Mouse (Mus musculus) kidney, adult 2 months (tissue): Measurements from ENCODE around the gene Adamts17. TPM values are rescaled to one million over a fixed set of nuclear protein-coding genes. Genes with fewer than 3 reads are reported as not detected.

ENCODE experiments used
- DNase-seq: peaks from one replicate; pipeline ENCODE4 v3.0.0; 2021
- H3K27ac ChIP-seq: fragments of 200-500 bp; 2 replicates; pipeline ENCODE4 v1.5.1; 2012; ENCODE audit warnings: low read depth, low read length, control low read depth, inconsistent platforms; ENCODE audit not compliant: insufficient read depth
- H3K27me3 ChIP-seq: fragments of 200-500 bp; replicated peaks from 2 replicates; pipeline ENCODE4 v1.6.1; 2012; ENCODE audit warnings: mild to moderate bottlenecking, moderate library complexity, low read length, inconsistent platforms; ENCODE audit not compliant: control insufficient read depth, insufficient read depth
- H3K36me3 ChIP-seq: fragments of 200-500 bp; 2 replicates; pipeline ENCODE4 v1.6.1; 2012; ENCODE audit warnings: mild to moderate bottlenecking, moderate library complexity, low read length, inconsistent platforms; ENCODE audit not compliant: control insufficient read depth, insufficient read depth
- H3K4me1 ChIP-seq: fragments of 200-500 bp; 2 replicates; pipeline ENCODE4 v1.6.1; 2011; ENCODE audit warnings: low read length; ENCODE audit not compliant: control insufficient read depth, insufficient read depth
- H3K4me3 ChIP-seq: fragments of 200-500 bp; 2 replicates; pipeline ENCODE4 v1.5.1; 2011; ENCODE audit warnings: mild to moderate bottlenecking, low read depth, low read length, control low read depth; ENCODE audit not compliant: insufficient read depth
- CTCF ChIP-seq: fragments of 200-500 bp; conservative IDR thresholded peaks from 2 replicates; pipeline ENCODE4 v1.5.1; 2011; ENCODE audit warnings: low read depth, mild to moderate bottlenecking, control low read depth, low read length, moderate library complexity, mixed read lengths; ENCODE audit not compliant: insufficient read depth, insufficient read length
- POLR2A ChIP-seq: fragments of 200-500 bp; IDR thresholded peaks from one replicate; pipeline ENCODE4 v1.6.1; 2011; ENCODE audit warnings: low read depth, low read length, control low read depth
- WGBS: fragments of 180-500 bp; shearing (Covaris S2); methylation state at CpG from one replicate; pipeline ENCODE4 v1.1.7; 2018; 5-methylcytosine and 5-hydroxymethylcytosine counted together
- polyA plus RNA-seq: library from polyadenylated mRNA; depleted of rRNA; stranded (reverse); fragments of >200 nt; gene quantifications from 2 replicates; pipeline ENCODE4 v1.2.3, GENCODE M21; 2012

The Adamts17 gene
- polyA plus RNA-seq, 1 experiment: 0.17 TPM

GRCm38 (mm10) chr7:67039861-67040260, 200.3 kb downstream of the Adamts17 start:
- H3K4me1 ChIP-seq: no peaks in the 10 kb centered on the region
- 30% methylated on average over 8 of the region's 8 CpGs for WGBS
- no peak overlapping the region for H3K27ac ChIP-seq
- TF ChIP-seq CTCF (no peak), POLR2A (no peak)
- DNase-seq: peak; percentile 57
- H3K36me3 ChIP-seq: no peaks in the 10 kb centered on the region
- no peaks in the 10 kb centered on the region for H3K27me3 ChIP-seq
- H3K4me3 ChIP-seq: no peak overlapping the region

- Histone ChIP-seq H3K4me3 (no peak overlapping the region), H3K27ac (no peak overlapping the region), H3K27me3 (no peaks in the 10 kb centered on the region), H3K36me3 (no peaks in the 10 kb centered on the region), H3K4me1 (no peaks in the 10 kb centered on the region)
- 91% methylated on average over 3 of the region's 3 CpGs for WGBS
- no peak for DNase-seq
- no peak for TF ChIP-seq CTCF
- TF ChIP-seq POLR2A: no peak
Observed at GRCm38 (mm10) chr7:67041685-67042084, 202.2 kb downstream of the Adamts17 start.

GRCm38 (mm10) chr7:67044121-67044817, 204.7 kb downstream of the Adamts17 start:
- H3K36me3 ChIP-seq: no peaks in the 10 kb centered on the region
- H3K4me1 ChIP-seq: no peaks in the 10 kb centered on the region
- no peak overlapping the region for H3K4me3 ChIP-seq
- no peak for TF ChIP-seq CTCF
- TF ChIP-seq POLR2A: no peak
- WGBS: 81% methylated on average over 15 of the region's 15 CpGs
- H3K27ac ChIP-seq: no peak overlapping the region
- no peaks in the 10 kb centered on the region for H3K27me3 ChIP-seq
- peak; percentile 25 for DNase-seq

GRCm38 (mm10) chr7:67045202-67045601, 205.7 kb downstream of the Adamts17 start:
- H3K4me1 ChIP-seq: no peaks in the 10 kb centered on the region
- no peaks in the 10 kb centered on the region for H3K27me3 ChIP-seq
- 95% methylated on average over 6 of the region's 6 CpGs for WGBS
- H3K27ac ChIP-seq: no peak overlapping the region
- no peak for DNase-seq
- TF ChIP-seq CTCF: no peak
- no peak for TF ChIP-seq POLR2A
- H3K4me3 ChIP-seq: no peak overlapping the region
- no peaks in the 10 kb centered on the region for H3K36me3 ChIP-seq

GRCm38 (mm10) chr7:67049206-67049605, 209.7 kb downstream of the Adamts17 start:
- Histone ChIP-seq H3K4me3 (no peak overlapping the region), H3K4me1 (no peaks in the 10 kb centered on the region), H3K27ac (no peak overlapping the region), H3K36me3 (no peaks in the 10 kb centered on the region), H3K27me3 (no peaks in the 10 kb centered on the region)
- no peak for DNase-seq
- WGBS: 91% methylated on average over 2 of the region's 2 CpGs
- TF ChIP-seq CTCF: no peak
- TF ChIP-seq POLR2A: no peak

GRCm38 (mm10) chr7:67050424-67050823, 210.9 kb downstream of the Adamts17 start:
- Histone ChIP-seq H3K4me1 (no peaks in the 10 kb centered on the region), H3K27ac (no peak overlapping the region), H3K4me3 (no peak overlapping the region), H3K27me3 (no peaks in the 10 kb centered on the region), H3K36me3 (no peaks in the 10 kb centered on the region)
- DNase-seq: no peak
- no peak for TF ChIP-seq POLR2A
- TF ChIP-seq CTCF: no peak
- WGBS: 93% methylated on average over 3 of the region's 3 CpGs

GRCm38 (mm10) chr7:67051089-67051718, 211.7 kb downstream of the Adamts17 start:
- H3K36me3 ChIP-seq: no peaks in the 10 kb centered on the region
- no peaks in the 10 kb centered on the region for H3K4me1 ChIP-seq
- no peaks in the 10 kb centered on the region for H3K27me3 ChIP-seq
- DNase-seq: no peak
- TF ChIP-seq POLR2A (no peak), CTCF (no peak)
- no peak overlapping the region for H3K4me3 ChIP-seq
- WGBS: 74% methylated on average over 7 of the region's 7 CpGs
- H3K27ac ChIP-seq: no peak overlapping the region
